Mouse (Mus musculus): ENCODE results near the gene Ccdc136.

DNA sequence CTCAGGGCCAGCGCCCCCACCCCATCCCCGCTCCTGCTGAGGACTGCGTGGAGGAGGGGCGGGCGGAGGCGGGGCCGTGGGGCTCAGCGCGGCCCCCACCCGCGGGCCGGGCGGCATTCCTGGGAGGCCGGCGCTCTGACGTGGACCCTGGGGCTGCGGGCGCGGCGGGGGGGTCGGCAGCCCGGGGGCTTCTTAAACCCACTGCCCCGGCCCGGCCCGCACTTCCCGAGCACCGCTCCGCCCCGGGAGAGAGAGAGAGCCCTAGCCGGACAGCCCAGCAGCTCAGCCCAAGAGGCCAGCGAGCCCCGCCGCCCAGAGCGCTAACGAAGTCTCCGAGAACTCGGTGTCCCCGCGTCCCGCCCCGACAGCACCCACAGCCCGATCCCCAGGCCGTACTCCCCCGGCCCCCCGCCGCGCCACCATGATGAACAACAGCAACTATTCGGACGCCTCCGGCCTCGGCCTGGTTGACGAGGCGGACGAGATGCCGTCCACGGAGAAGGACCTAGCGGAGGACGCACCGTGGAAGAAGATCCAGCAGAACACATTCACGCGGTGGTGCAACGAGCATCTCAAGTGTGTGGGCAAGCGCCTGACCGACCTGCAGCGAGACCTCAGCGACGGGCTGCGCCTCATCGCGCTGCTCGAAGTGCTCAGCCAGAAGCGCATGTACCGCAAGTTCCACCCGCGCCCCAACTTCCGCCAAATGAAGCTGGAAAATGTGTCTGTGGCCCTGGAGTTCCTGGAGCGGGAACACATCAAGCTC is 37.1 kb downstream of the Ccdc136 start, which contains the start of gene Flnc:
- no peak for TF ChIP-seq CTCF (IDR thresholded peaks at IDR 0.05 in 2 of 3, conservative IDR thresholded peaks at IDR 0.05 in 1 of 3; ENCODE audit: control insufficient read depth in 1 of 3, insufficient read depth in 1 of 3, low read depth in 2 of 3, low read length in 3 of 3, poor library complexity in 1 of 3, severe bottlenecking in 1 of 3)
- TF ChIP-seq SMC3 (IDR thresholded peaks at IDR 0.05; ENCODE audit: low read depth, low read length) = no peak
- TF ChIP-seq POLR2A (IDR thresholded peaks at IDR 0.05; ENCODE audit: control insufficient read depth in 1 of 2, insufficient read depth in 1 of 2, low read depth in 1 of 2, low read length in 2 of 2, poor library complexity in 1 of 2) = no peak
- no peak for TF ChIP-seq EP300 (IDR thresholded peaks at IDR 0.05; ENCODE audit: low read depth in 1 of 2, low read length in 2 of 2)
- no peak for TF ChIP-seq E2F4 (IDR thresholded peaks at IDR 0.05; ENCODE audit: borderline replicate concordance, low read depth, low read length)
- TF ChIP-seq UBTF (IDR thresholded peaks at IDR 0.05; ENCODE audit: borderline replicate concordance, insufficient read depth, low read depth, low read length) = no peak
- TF ChIP-seq MAX (IDR thresholded peaks at IDR 0.05; ENCODE audit: low read length) = no peak
- TF ChIP-seq MYC (IDR thresholded peaks at IDR 0.05; ENCODE audit: low read depth, low read length) = no peak
- no peak for TF ChIP-seq POLR2AphosphoS2 (IDR thresholded peaks at IDR 0.05; ENCODE audit: low read length)
- TF ChIP-seq HCFC1 (IDR thresholded peaks at IDR 0.05; ENCODE audit: low read depth, low read length) = no peak
- TF ChIP-seq MAFK (IDR thresholded peaks at IDR 0.05; ENCODE audit: borderline replicate concordance, low read depth, low read length) = no peak
- no peak for TF ChIP-seq TAL1 (IDR thresholded peaks at IDR 0.05; ENCODE audit: low read length)
- no peak for TF ChIP-seq CHD1 (IDR thresholded peaks at IDR 0.05; ENCODE audit: low read depth, low read length)
